Mouse (Mus musculus) kidney, adult 8-10 months (tissue): ENCODE measurements around the gene Pom121.
"Not testable (repeated sequence)": the region's sequence is repeated elsewhere in the genome, so short reads cannot be mapped to it uniquely, and the experiment has no call there.

Experiments used
- DNase-seq, 2 experiments: peaks; one replicate each; pipeline ENCODE4 v3.0.0; 2022

Pom121 gene

GRCm38 (mm10) chr5:135394004-135394823 lies at the start of gene Pom121:
Gene Pom121, minus strand, starts transcription at chr5:135394546.
- peak; percentile 75 to 84 for DNase-seq

- DNase-seq, result peak; percentile 14 to 16
These were observed 48.1 kb upstream of the Pom121 start for GRCm38 (mm10) chr5:135442430-135442829.

GRCm38 (mm10) chr5:135435039-135435438 lies 40.7 kb upstream of the Pom121 start:
- DNase-seq, result no peak

- DNase-seq, result no peak
These were observed 39.5 kb upstream of the Pom121 start for GRCm38 (mm10) chr5:135433861-135434260.

GRCm38 (mm10) chr5:135431111-135431510 lies 36.8 kb upstream of the Pom121 start:
- DNase-seq, result no peak

- DNase-seq, result no peak
These were observed 34.4 kb upstream of the Pom121 start for GRCm38 (mm10) chr5:135428786-135429185.

- no peak for DNase-seq
These were observed 15.9 kb upstream of the Pom121 start for GRCm38 (mm10) chr5:135410266-135410665.

- DNase-seq, result no peak
These were observed 13.8 kb upstream of the Pom121 start for GRCm38 (mm10) chr5:135408114-135408513.

- no peak for DNase-seq
These were observed 11.1 kb upstream of the Pom121 start for GRCm38 (mm10) chr5:135405437-135405836.

GRCm38 (mm10) chr5:135404623-135405022 lies 10.3 kb upstream of the Pom121 start:
- no peak for DNase-seq

- DNase-seq, result peak; percentile 47 to 83
These were observed 5.9 kb upstream of the Pom121 start for GRCm38 (mm10) chr5:135400244-135400643.

- DNase-seq, result no peak
These were observed 5.0 kb upstream of the Pom121 start for GRCm38 (mm10) chr5:135399382-135399781.

- peak; percentile 22 to 35 for DNase-seq
These were observed 1.5 kb upstream of the Pom121 start for GRCm38 (mm10) chr5:135395826-135396225.

- no peak for DNase-seq
These were observed 10.6 kb downstream of the Pom121 start for GRCm38 (mm10) chr5:135383771-135384170.

GRCm38 (mm10) chr5:135382746-135383145 lies 11.6 kb downstream of the Pom121 start:
- no peak for DNase-seq

- DNase-seq, result no peak
These were observed 12.9 kb downstream of the Pom121 start for GRCm38 (mm10) chr5:135381356-135381925.

- DNase-seq, result no peak
These were observed 13.7 kb downstream of the Pom121 start for GRCm38 (mm10) chr5:135380681-135381080.

- no peak for DNase-seq
These were observed 18.0 kb downstream of the Pom121 start for GRCm38 (mm10) chr5:135376341-135376740.

- peak; percentile 31 to 33 for DNase-seq
These were observed 19.2 kb downstream of the Pom121 start for GRCm38 (mm10) chr5:135375167-135375566.

GRCm38 (mm10) chr5:135373601-135374000 lies 20.7 kb downstream of the Pom121 start:
- DNase-seq, result no peak

- no peak for DNase-seq
These were observed 23.2 kb downstream of the Pom121 start for GRCm38 (mm10) chr5:135371195-135371594.

- DNase-seq, result peak; percentile 91 to 95
These were observed 24.3 kb downstream of the Pom121 start, which contains the start of gene Nsun5 for GRCm38 (mm10) chr5:135369787-135370654. Gene Nsun5, plus strand, starts transcription at chr5:135369953.

- DNase-seq, result not testable (repeated sequence)
These were observed 25.1 kb downstream of the Pom121 start for GRCm38 (mm10) chr5:135369196-135369595.
